Mouse (Mus musculus) cortical plate, adult 2 months (tissue): ENCODE results near the gene F10.
"Not testable (repeated sequence)": the region's sequence is repeated elsewhere in the genome, so short reads cannot be mapped to it uniquely, and the experiment has no call there.

Source experiments
- CTCF ChIP-seq: fragments of 200-500 bp; IDR thresholded peaks from 2 replicates; pipeline ENCODE4 v1.5.1; 2011; ENCODE audit warnings: mild to moderate bottlenecking, control low read depth, low read length; ENCODE audit not compliant: insufficient read depth; ENCODE audit errors: extremely low read depth
- POLR2A ChIP-seq: fragments of 200-500 bp; IDR thresholded peaks from 2 replicates; pipeline ENCODE4 v1.6.1; 2011; ENCODE audit warnings: mild to moderate bottlenecking, low read length, control low read depth; ENCODE audit not compliant: insufficient read depth; ENCODE audit errors: extremely low read depth

GRCm38 (mm10) chr8:13075579-13075978 is 38.5 kb downstream of the F10 start:
- TF ChIP-seq CTCF, POLR2A: not testable (repeated sequence)
